In genomic region chr12:88841350-88841749, GRCm38 (mm10) we compare ENCODE assay signal across 33 mouse cellular contexts.
"Had no signal": no experiment of that assay in that cellular context is flagged by ENCODE, and none has a peak within 500 bp of the region (broad histone marks: within the 10 kb centered on the region; RNA-seq: fewer than 3 reads in every experiment).

No protein-coding gene starts in this region.

- H3K27me3 ChIP-seq: heart, embryonic 12.5 days; heart, embryonic 13.5 days; heart, embryonic 15.5 days; hindbrain, embryonic 13.5 days; hindbrain, embryonic 15.5 days; intestine, embryonic 15.5 days; kidney, embryonic 15.5 days had no signal

- H3K4me3 ChIP-seq: heart, embryonic 10.5 days; heart, embryonic 12.5 days; heart, embryonic 13.5 days; heart, embryonic 15.5 days; hindbrain, embryonic 10.5 days; hindbrain, embryonic 13.5 days; hindbrain, embryonic 15.5 days; intestine, embryonic 15.5 days; kidney, embryonic 15.5 days; layer of hippocampus, adult 2 months had no signal

- ATAC-seq: hindbrain, embryonic 16.5 days; inflammation-experienced regulatory T-cells, adult 6 months; intestine, embryonic 15.5 days; intestine, embryonic 16.5 days; intestine, postnatal 0 days had no signal

- H3K9ac ChIP-seq: heart, embryonic 12.5 days; heart, embryonic 13.5 days; heart, embryonic 15.5 days; hindbrain, embryonic 13.5 days; hindbrain, embryonic 14.5 days; hindbrain, embryonic 15.5 days; intestine, embryonic 15.5 days; kidney, embryonic 15.5 days had no signal

- H3K36me3 ChIP-seq: heart, embryonic 10.5 days; heart, embryonic 12.5 days; heart, embryonic 13.5 days; heart, embryonic 15.5 days; hindbrain, embryonic 10.5 days; hindbrain, embryonic 13.5 days; hindbrain, embryonic 15.5 days; intestine, embryonic 15.5 days; kidney, embryonic 15.5 days had no signal

- H3K4me1 ChIP-seq: heart, embryonic 10.5 days; heart, embryonic 12.5 days; heart, embryonic 13.5 days; heart, embryonic 15.5 days; hindbrain, embryonic 13.5 days; hindbrain, embryonic 15.5 days; intestine, embryonic 15.5 days; kidney, embryonic 15.5 days had no signal

- H3K4me2 ChIP-seq: heart, embryonic 11.5 days; heart, embryonic 12.5 days; heart, embryonic 13.5 days; heart, embryonic 15.5 days; hindbrain, embryonic 13.5 days; hindbrain, embryonic 14.5 days; hindbrain, embryonic 15.5 days; intestine, embryonic 15.5 days; kidney, embryonic 15.5 days had no signal

- H3K27ac ChIP-seq: heart, embryonic 10.5 days; heart, embryonic 13.5 days; heart, embryonic 15.5 days; hindbrain, embryonic 10.5 days; hindbrain, embryonic 13.5 days; hindbrain, embryonic 14.5 days; hindbrain, embryonic 15.5 days; intestine, embryonic 15.5 days; kidney, embryonic 15.5 days; kidney, postnatal 0 days; layer of hippocampus, adult 2 months had no signal

- DNase-seq: heart, postnatal 10 days; heart, postnatal 14 days; heart, postnatal 36 days; heart, postnatal 4 days; kidney, adult 11 months; kidney, adult 18-20 months; kidney, adult 2 months; kidney, adult 8-10 months; kidney, adult 9 months; kidney, postnatal 10 days; kidney, postnatal 14 days; kidney, postnatal 25 days; kidney, postnatal 36 days; kidney, postnatal 4 days; layer of hippocampus, adult 9-11 months; layer of hippocampus, postnatal 36 days had no signal

- H3K9me3 ChIP-seq: heart, embryonic 10.5 days; heart, embryonic 12.5 days; heart, embryonic 13.5 days; heart, embryonic 15.5 days; hindbrain, embryonic 10.5 days; hindbrain, embryonic 13.5 days; hindbrain, embryonic 15.5 days; intestine, embryonic 15.5 days; kidney, embryonic 15.5 days had no signal
